Mouse (Mus musculus) neural tube, embryonic 14.5 days (tissue): ENCODE measurements around the gene Spdef. TPM values are rescaled to one million over a fixed set of nuclear protein-coding genes. Genes with fewer than 3 reads are reported as not detected.

Experiments used
- ATAC-seq: fragments of 200-750 bp; cut with Nextera tagmentation; 2 replicates; pipeline ENCODE4 v1.8.0; 2017; ENCODE audit warnings: low read depth, mild to moderate bottlenecking, moderate TSS enrichment, moderate library complexity
- H3K27ac ChIP-seq: fragments of 300-500 bp; sonication (generic); 2 replicates; pipeline ENCODE4 v1.5.1; 2014; ENCODE audit warnings: low read depth, mild to moderate bottlenecking, control low read depth, low read length, moderate library complexity, mixed read lengths
- H3K27me3 ChIP-seq: fragments of 300-500 bp; sonication (generic); 2 replicates; pipeline ENCODE4 v1.6.1; 2014; ENCODE audit warnings: low read length; ENCODE audit not compliant: control insufficient read depth, insufficient read depth
- H3K36me3 ChIP-seq: fragments of 300-500 bp; sonication (generic); 2 replicates; pipeline ENCODE4 v1.6.1; 2014; ENCODE audit warnings: low read length, mixed read lengths; ENCODE audit not compliant: control insufficient read depth, insufficient read depth
- H3K4me1 ChIP-seq: fragments of 300-500 bp; sonication (generic); 2 replicates; pipeline ENCODE4 v1.6.1; 2014; ENCODE audit warnings: low read length; ENCODE audit not compliant: control insufficient read depth, insufficient read depth
- H3K4me2 ChIP-seq: fragments of 300-500 bp; sonication (generic); 2 replicates; pipeline ENCODE4 v1.6.1; 2014; ENCODE audit warnings: mild to moderate bottlenecking, low read depth, low read length, control low read depth
- H3K4me3 ChIP-seq: fragments of 300-500 bp; sonication (generic); 2 replicates; pipeline ENCODE4 v1.5.1; 2014; ENCODE audit warnings: low read depth, low read length, control low read depth, mixed read lengths
- H3K9ac ChIP-seq: fragments of 300-500 bp; sonication (generic); replicated peaks from 2 replicates; pipeline ENCODE4 v1.6.1; 2014; ENCODE audit warnings: low read depth, mild to moderate bottlenecking, control low read depth, low read length, mixed read lengths
- H3K9me3 ChIP-seq: fragments of 300-500 bp; sonication (generic); 2 replicates; pipeline ENCODE4 v1.6.1; 2016; ENCODE audit warnings: low read length; ENCODE audit not compliant: control insufficient read depth
- WGBS: fragments of 180-500 bp; shearing (Covaris S2); extraction: QIAGEN DNeasy Blood & Tissue Kit; methylation state at CpG from one replicate; pipeline ENCODE4 v1.1.7; 2014; 5-methylcytosine and 5-hydroxymethylcytosine counted together
- polyA plus RNA-seq: library from polyadenylated mRNA; unstranded; fragments of >200 nt; fragmentation: Nextera tagmentation; extraction: Ambion mirVana; gene quantifications from 2 replicates; pipeline ENCODE4 v1.2.1, GENCODE M21; 2014

Spdef gene
- polyA plus RNA-seq, 1 experiment from 2014 or later, result 1.3 TPM

DNA sequence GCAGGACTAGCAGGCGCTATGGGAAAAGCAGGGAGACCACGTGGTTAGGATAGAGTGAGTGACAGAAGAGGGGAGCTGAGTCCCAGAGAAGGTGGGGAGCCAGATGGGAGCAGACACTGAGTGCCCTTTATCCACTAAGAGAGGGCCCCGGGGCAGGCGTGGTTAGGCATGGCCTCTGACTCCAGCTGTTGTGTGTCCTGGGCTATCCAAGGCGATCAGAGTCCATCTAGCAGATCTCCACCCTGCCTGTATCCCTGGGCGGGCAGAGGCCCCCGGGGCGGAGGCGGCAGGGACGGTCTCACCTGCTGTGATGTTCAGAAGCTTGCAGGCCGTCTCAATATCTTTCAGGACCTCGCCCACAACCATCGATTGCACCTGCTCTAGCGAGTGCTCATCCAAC is 9.1 kb downstream of the Spdef start:
- H3K4me3 ChIP-seq, result no peak overlapping the region
- no peak overlapping the region for H3K9ac ChIP-seq
- no peak for ATAC-seq
- no peaks in the 10 kb centered on the region for H3K9me3 ChIP-seq
- no peaks in the 10 kb centered on the region for H3K4me1 ChIP-seq
- WGBS, result 74% methylated on average over 14 of the region's 14 CpGs
- no peaks in the 10 kb centered on the region for H3K27me3 ChIP-seq
- no peak overlapping the region for H3K4me2 ChIP-seq
- H3K36me3 ChIP-seq, result no peaks in the 10 kb centered on the region
- no peak overlapping the region for H3K27ac ChIP-seq

DNA sequence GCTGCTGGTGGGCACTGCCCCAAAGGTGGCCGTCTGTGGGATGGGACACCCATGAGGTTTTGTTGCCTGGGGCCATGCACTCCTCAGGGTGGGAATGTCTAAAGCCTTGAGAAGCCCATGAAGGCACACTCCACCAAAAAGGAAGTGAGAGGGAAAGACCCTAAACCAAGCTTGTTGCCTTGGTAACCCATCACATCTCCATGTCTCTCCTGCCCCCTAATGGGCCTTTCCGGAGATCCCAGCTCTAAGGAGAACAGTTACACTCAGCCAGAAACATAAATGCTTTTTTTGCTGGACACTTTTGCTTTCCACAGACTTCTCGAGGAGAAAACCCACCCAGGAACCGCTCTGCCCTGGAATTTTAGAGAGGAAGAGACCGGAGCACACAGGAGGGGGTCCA is 10.5 kb downstream of the Spdef start:
- Histone ChIP-seq H3K9ac (no peak overlapping the region), H3K27ac (no peak overlapping the region), H3K27me3 (no peaks in the 10 kb centered on the region), H3K4me3 (no peak overlapping the region), H3K36me3 (no peaks in the 10 kb centered on the region), H3K9me3 (no peaks in the 10 kb centered on the region), H3K4me1 (no peaks in the 10 kb centered on the region), H3K4me2 (no peak overlapping the region)
- 0 out of 2 replicates have a peak, but pooled peaks have one; percentile 38 for ATAC-seq
- 46% methylated on average over 5 of the region's 5 CpGs for WGBS

DNA sequence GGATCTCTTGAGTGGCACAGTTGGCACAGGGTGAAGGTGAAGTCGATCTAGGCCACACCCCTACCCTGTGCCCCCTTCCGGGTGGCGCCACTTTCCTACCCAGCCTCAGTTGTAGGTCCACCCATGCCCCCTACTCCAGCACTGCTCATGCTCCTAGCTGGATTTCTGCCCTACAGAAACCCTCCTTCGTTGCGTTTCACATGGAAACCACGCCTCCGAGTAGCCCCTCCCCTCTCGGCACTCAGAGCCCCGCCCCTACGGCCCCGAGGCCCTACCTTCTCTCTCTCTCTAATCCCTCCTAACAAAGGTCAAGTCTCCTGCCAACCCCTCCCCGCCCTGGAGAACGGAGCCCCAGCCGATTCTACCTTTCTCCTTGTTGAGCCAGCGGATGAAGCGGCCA is 12.0 kb downstream of the Spdef start:
- H3K4me3 ChIP-seq, result no peak overlapping the region
- H3K36me3 ChIP-seq, result no peaks in the 10 kb centered on the region
- H3K9ac ChIP-seq, result 0 out of 2 replicates have a peak overlapping the region, but pooled peaks have one; percentile 28
- no peak overlapping the region for H3K27ac ChIP-seq
- H3K4me2 ChIP-seq, result peak overlapping the region; percentile 37
- no peaks in the 10 kb centered on the region for H3K9me3 ChIP-seq
- 0 out of 2 replicates have a peak, but pooled peaks have one; percentile 32 for ATAC-seq
- H3K27me3 ChIP-seq, result no peaks in the 10 kb centered on the region
- H3K4me1 ChIP-seq, result no peaks in the 10 kb centered on the region
- WGBS, result 8% methylated on average over 16 of the region's 16 CpGs

DNA sequence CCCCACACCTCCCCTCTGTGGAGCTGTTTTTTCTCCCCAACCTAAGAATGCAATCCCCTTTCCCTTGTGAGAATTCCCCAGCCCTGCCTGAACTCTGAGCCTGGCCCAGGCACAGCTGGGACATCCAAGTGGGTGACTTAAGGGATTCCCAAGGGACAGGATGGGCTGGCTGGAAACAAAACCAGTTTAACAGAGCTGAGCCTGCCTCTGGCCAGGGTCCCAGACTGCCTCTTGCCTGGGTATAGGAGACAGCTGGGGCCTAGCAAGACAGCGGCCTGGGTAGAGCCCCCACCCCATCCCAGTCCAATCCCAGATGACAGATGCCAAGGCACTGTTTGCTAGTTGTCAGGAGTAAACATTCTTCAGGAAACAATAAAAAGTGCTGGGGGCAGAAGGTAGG is 15.9 kb downstream of the Spdef start:
- no peaks in the 10 kb centered on the region for H3K4me1 ChIP-seq
- 0 out of 2 replicates have a peak, but pooled peaks have one; percentile 35 for ATAC-seq
- H3K27ac ChIP-seq, result no peak overlapping the region
- H3K4me2 ChIP-seq, result no peak overlapping the region
- 55% methylated on average over 1 of the region's 1 CpGs for WGBS
- no peak overlapping the region for H3K9ac ChIP-seq
- H3K9me3 ChIP-seq, result no peaks in the 10 kb centered on the region
- no peaks in the 10 kb centered on the region for H3K36me3 ChIP-seq
- no peak overlapping the region for H3K4me3 ChIP-seq
- H3K27me3 ChIP-seq, result no peaks in the 10 kb centered on the region

DNA sequence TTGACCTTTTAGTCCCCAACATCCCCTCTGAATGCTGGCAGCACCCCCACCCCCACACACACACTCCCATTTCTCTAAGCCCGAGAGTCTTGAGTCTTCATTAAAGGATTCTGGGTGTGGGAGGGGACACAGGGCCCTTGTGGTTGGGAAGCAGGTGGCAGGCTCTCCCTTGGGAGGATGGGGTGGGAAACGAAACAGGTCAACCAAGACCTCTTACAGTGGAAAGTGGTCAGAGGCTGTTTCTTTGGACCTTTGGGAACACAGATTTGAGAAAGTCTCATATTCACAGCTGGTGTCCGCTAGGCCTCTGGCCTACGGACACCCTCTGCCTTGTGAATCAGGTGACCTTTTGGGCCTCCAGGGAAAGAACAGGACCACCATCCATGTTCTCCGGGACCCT is 19.1 kb downstream of the Spdef start:
- no peaks in the 10 kb centered on the region for H3K4me1 ChIP-seq
- no peak overlapping the region for H3K27ac ChIP-seq
- no peaks in the 10 kb centered on the region for H3K27me3 ChIP-seq
- H3K36me3 ChIP-seq, result no peaks in the 10 kb centered on the region
- no peak overlapping the region for H3K9ac ChIP-seq
- ATAC-seq, result no peak
- whole genome bisulfite sequencing, result 76% methylated on average over 5 of the region's 5 CpGs
- no peak overlapping the region for H3K4me3 ChIP-seq
- no peak overlapping the region for H3K4me2 ChIP-seq
- H3K9me3 ChIP-seq, result no peaks in the 10 kb centered on the region

DNA sequence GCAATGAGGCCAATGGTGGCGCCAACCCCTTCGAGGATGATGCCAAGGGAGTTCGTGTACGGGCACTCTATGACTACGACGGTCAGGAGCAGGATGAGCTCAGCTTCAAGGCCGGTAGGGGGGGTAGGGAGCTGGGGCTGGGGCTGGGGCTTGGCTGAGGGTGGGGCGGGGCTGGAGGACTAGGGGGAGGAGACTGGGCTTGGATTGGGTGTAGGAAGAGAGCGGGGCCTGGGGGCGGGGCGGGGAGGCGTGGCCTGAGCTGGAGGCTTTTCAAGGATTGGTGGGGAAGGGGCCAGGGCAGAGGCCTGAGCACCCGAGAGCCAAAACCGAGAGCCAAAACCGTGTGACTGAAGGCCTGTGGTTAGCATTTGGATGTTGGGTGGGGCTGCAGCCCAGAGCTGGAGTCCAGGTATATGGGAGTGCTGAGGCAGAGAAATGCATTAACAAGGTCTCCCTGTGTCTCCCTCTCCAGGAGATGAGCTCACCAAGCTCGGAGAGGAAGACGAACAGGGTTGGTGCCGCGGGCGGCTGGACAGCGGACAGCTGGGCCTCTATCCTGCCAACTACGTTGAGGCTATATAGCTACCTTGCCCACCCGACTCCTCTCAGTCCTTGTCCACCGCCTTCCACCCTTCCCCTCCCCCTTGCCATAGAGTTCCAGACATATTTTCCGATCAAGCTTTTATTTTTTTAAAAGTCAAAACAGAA is 20.6 kb downstream of the Spdef start:
- WGBS, result 6% methylated on average over 25 of the region's 25 CpGs
- no peaks in the 10 kb centered on the region for H3K9me3 ChIP-seq
- H3K36me3 ChIP-seq, result no peaks in the 10 kb centered on the region
- H3K4me2 ChIP-seq, result peak overlapping the region; percentile 35; the same call in 1 of the 2 replicates
- H3K27me3 ChIP-seq, result no peaks in the 10 kb centered on the region
- H3K4me1 ChIP-seq, result no peaks in the 10 kb centered on the region
- H3K27ac ChIP-seq, result no peak overlapping the region
- H3K9ac ChIP-seq, result no peak overlapping the region
- 0 out of 2 replicates have a peak overlapping the region, but pooled peaks have one; percentile 3 for H3K4me3 ChIP-seq
- ATAC-seq, result peak; percentile 80

DNA sequence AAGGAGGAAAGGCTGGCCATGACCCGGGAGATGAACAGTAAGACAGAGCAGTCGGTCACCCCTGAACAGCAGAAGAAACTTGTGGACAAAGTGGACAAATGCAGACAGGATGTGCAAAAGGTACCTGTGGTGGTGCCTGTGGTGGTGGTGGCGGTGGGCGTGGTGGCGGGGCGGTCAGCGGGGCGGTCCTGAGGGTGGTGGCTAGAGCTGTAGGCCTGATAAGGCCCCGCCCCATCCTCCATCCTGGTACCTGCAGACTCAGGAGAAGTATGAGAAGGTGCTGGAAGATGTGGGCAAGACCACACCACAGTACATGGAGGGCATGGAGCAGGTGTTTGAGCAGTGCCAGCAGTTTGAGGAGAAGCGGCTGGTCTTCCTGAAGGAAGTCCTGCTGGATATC is 23.1 kb downstream of the Spdef start:
- H3K4me3 ChIP-seq, result no peak overlapping the region
- H3K27me3 ChIP-seq, result no peaks in the 10 kb centered on the region
- H3K36me3 ChIP-seq, result no peaks in the 10 kb centered on the region
- no peak overlapping the region for H3K27ac ChIP-seq
- no peaks in the 10 kb centered on the region for H3K9me3 ChIP-seq
- ATAC-seq, result no peak
- no peak overlapping the region for H3K9ac ChIP-seq
- H3K4me1 ChIP-seq, result no peaks in the 10 kb centered on the region
- no peak overlapping the region for H3K4me2 ChIP-seq
- WGBS, result 42% methylated on average over 10 of the region's 10 CpGs

DNA sequence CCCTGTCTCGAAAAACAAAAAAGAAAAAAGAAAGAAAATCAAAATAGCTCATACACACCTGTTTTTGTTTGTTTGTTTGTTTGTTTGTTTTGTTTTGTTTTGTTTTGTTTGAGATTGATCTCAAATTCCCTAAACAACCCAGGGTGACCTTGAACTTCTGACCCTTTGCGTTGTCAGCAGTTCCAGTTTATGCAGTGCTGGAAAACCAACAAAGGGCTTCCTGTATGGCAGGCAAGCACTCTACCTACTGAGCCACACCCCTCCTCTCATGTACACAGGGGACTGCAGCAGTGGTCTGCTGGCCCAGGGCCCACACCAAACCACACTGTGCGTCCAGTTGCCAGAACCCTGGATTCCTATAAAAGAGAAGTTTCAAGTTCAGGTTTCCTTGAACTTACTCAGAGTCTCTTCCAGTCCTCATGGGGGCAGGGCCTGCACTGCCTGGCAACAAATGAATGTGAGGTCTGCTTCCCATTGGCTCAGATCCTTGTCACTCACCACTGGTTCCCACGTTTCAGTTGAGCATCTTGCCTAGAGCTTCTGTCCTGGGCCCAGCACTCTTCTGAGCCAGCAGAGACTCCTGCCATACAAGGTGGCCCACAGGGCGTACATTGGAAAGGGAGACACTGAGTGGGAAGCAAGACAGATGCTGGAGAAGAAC is 24.7 kb downstream of the Spdef start:
- H3K36me3 ChIP-seq, result no peaks in the 10 kb centered on the region
- WGBS, result 67% methylated on average over 5 of the region's 5 CpGs
- no peak overlapping the region for H3K4me3 ChIP-seq
- H3K4me2 ChIP-seq, result no peak overlapping the region
- no peak overlapping the region for H3K9ac ChIP-seq
- H3K9me3 ChIP-seq, result no peaks in the 10 kb centered on the region
- no peaks in the 10 kb centered on the region for H3K27me3 ChIP-seq
- no peak overlapping the region for H3K27ac ChIP-seq
- H3K4me1 ChIP-seq, result no peaks in the 10 kb centered on the region
- ATAC-seq, result no peak

DNA sequence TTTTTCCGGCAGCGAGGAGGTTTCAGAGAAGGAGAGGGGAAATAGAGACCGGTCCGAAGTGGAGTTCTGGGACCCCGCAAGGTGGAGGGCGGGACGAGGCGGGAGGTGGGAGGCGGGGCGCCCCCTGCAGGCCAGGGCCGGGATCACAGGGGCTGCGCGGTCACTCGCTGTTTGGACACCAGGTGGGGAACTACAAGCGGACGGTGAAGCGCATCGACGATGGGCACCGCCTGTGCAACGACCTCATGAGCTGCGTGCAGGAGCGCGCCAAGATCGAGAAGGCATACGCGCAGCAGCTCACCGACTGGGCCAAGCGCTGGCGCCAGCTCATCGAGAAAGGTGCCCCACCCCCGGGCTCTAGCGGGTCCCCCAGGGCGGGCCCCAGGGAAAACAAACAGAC is 26.2 kb downstream of the Spdef start:
- WGBS, result 2% methylated on average over 34 of the region's 34 CpGs
- Histone ChIP-seq H3K27ac (no peak overlapping the region), H3K9me3 (no peaks in the 10 kb centered on the region), H3K4me1 (no peaks in the 10 kb centered on the region), H3K4me2 (peak overlapping the region; percentile 17), H3K27me3 (no peaks in the 10 kb centered on the region), H3K36me3 (no peaks in the 10 kb centered on the region), H3K9ac (no peak overlapping the region), H3K4me3 (no peak overlapping the region)
- ATAC-seq, result no peak
